8 mouse cellular contexts compared by ENCODE assay signal in genomic region chr2:120244679-120245420, GRCm38 (mm10). TPM values are rescaled to one million over a fixed set of nuclear protein-coding genes. Genes with fewer than 3 reads are reported as not detected.
DNase-seq lines count a peak whose midpoint lies in the region; ATAC-seq and TF ChIP-seq lines count a peak whose summit lies in the region.

Pla2g4e (minus strand) TSS chr2:120245335.

- peak within 1 kb of the TSS; percentile 47 for H3K4me3 ChIP-seq in forebrain, embryonic 12.5 days (replicated peaks)
- H3K4me3 ChIP-seq in limb, embryonic 14.5 days (replicated peaks; ENCODE audit: low read length) = peak within 1 kb of the TSS; percentile 36

- H3K9me3 ChIP-seq in forebrain, embryonic 12.5 days = no peaks in the 10 kb centered on the region
- H3K9me3 ChIP-seq in limb, embryonic 14.5 days (ENCODE audit: control insufficient read depth, low read length) = no peaks in the 10 kb centered on the region

- WGBS in forebrain, embryonic 12.5 days = 3% methylated on average over 27 of the region's 27 CpGs
- 3% methylated on average over 27 of the region's 27 CpGs for WGBS in limb, embryonic 14.5 days

- no peak for TF ChIP-seq POLR2A in limb, embryonic 14.5 days (IDR thresholded peaks at IDR 0.05; ENCODE audit: borderline replicate concordance, extremely low read depth, insufficient read depth, insufficient read length)

- H3K9ac ChIP-seq in forebrain, embryonic 12.5 days = peak within 1 kb of the TSS; percentile 48
- H3K9ac ChIP-seq in limb, embryonic 14.5 days (ENCODE audit: low read depth, low read length, severe bottlenecking) = peak within 1 kb of the TSS; percentile 13; the same call in 1 of the 2 replicates

- H3K4me1 ChIP-seq in forebrain, embryonic 12.5 days = peaks cover 4% of the 10 kb centered on the region; the same call in 1 of the 2 replicates
- H3K4me1 ChIP-seq in limb, embryonic 14.5 days (ENCODE audit: control insufficient read depth, insufficient read depth, low read length) = peaks cover 4% of the 10 kb centered on the region; the same call in 1 of the 2 replicates

- no peaks in the 10 kb centered on the region for H3K36me3 ChIP-seq in forebrain, embryonic 12.5 days (replicated peaks)
- H3K36me3 ChIP-seq in limb, embryonic 14.5 days (ENCODE audit: control insufficient read depth, insufficient read depth, low read length) = no peaks in the 10 kb centered on the region

- peaks cover 30% of the 10 kb centered on the region for H3K27me3 ChIP-seq in forebrain, embryonic 12.5 days
- H3K27me3 ChIP-seq in limb, embryonic 14.5 days (ENCODE audit: control insufficient read depth, insufficient read depth, low read length) = no peaks in the 10 kb centered on the region

- peak; percentile 22 for DNase-seq in adrenal gland, postnatal 10 days
- no peak for DNase-seq in adrenal gland, postnatal 4 days (ENCODE audit: low spot score in 2 of 2)
- peak; percentile 42 for DNase-seq in heart, postnatal 4 days
- peak; percentile 65 for DNase-seq in limb, embryonic 14.5 days (ENCODE audit: low spot score)
- peak; percentile 55 for DNase-seq in retina, postnatal 1 day

- H3K4me2 ChIP-seq in forebrain, embryonic 12.5 days = peak within 1 kb of the TSS; percentile 67
- peak within 1 kb of the TSS; percentile 61 for H3K4me2 ChIP-seq in limb, embryonic 14.5 days (replicated peaks; ENCODE audit: low read depth, low read length, severe bottlenecking)

- no peak within 1 kb of the TSS for H3K27ac ChIP-seq in forebrain, embryonic 12.5 days
- H3K27ac ChIP-seq in limb, embryonic 14.5 days (replicated peaks; ENCODE audit: low read depth, low read length) = no peak within 1 kb of the TSS

- peak; percentile 83 for ATAC-seq in cerebellum, adult (ENCODE audit: insufficient number of reproducible peaks, low FRiP score, low TSS enrichment)
- peak; percentile 72; the same call in 1 of the 2 replicates for ATAC-seq in forebrain, embryonic 12.5 days (ENCODE audit: low FRiP score)
- peak; percentile 83 for ATAC-seq in limb, embryonic 14.5 days (ENCODE audit: low FRiP score, low read depth)
- no peak for ATAC-seq in CD4-positive, CD25-positive, alpha-beta regulatory T cell, adult 4 months

RNA-seq across cellular contexts. Expression of gene Pla2g4e, which starts in this region (rescaled TPM):
- 1 to 10 TPM in 1 of 2 experiments, under 1 TPM in 1; 0.99 to 3.6 TPM for total RNA-seq in adrenal gland, postnatal 10 days (2021)
- total RNA-seq in adrenal gland, postnatal 4 days (2021) = 1 to 10 TPM; 2.2 to 2.9 TPM
- 0.08 and 0.14 TPM in 2 replicates for polyA plus RNA-seq in forebrain, embryonic 12.5 days (2016; fragmentation: Nextera tagmentation; extraction: Ambion mirVana)
- 1 to 10 TPM; 3.0 to 3.8 TPM for total RNA-seq in heart, postnatal 4 days (2021)
- polyA plus RNA-seq in limb, embryonic 14.5 days (2012; rRNA removed) = 1.0 and 1.2 TPM in 2 replicates
- 0.54 and 2.1 TPM in 2 replicates for polyA plus RNA-seq in limb, embryonic 14.5 days (2014; fragmentation: Nextera tagmentation; extraction: Ambion mirVana)
- polyA plus RNA-seq in CD4-positive, CD25-positive, alpha-beta regulatory T cell, adult 4 months (2017; shearing (Covaris generic)) = not detected

Comparison
In these comparisons a context has a peak if more than half of its experiments do, and no peak if none do; other contexts are left out.
1. DNase-seq: peak in adrenal gland, postnatal 10 days (single experiment), heart, postnatal 4 days (single experiment), limb, embryonic 14.5 days (single experiment) and retina, postnatal 1 day (single experiment); none in adrenal gland, postnatal 4 days (0 of 2).
2. Peak in ATAC-seq, H3K4me3 ChIP-seq, H3K9ac ChIP-seq and H3K4me2 ChIP-seq in forebrain, embryonic 12.5 days; RNA of the gene not detected or under 1 TPM.